Mouse (Mus musculus): ENCODE data around the gene Bex6.
"Not testable (repeated sequence)": the region's sequence is repeated elsewhere in the genome, so short reads cannot be mapped to it uniquely, and the experiment has no call there.

Bex6 gene

GRCm38 (mm10) chr16:32171031-32171731 lies 8.4 kb upstream of the Bex6 start:
- in situ Hi-C loops (cut with MboI, MseI), result loop anchor here (25.0 kb wide), 1 partner anchor 1791 kb away; the partner anchor contains the start of gene Umps

DNA sequence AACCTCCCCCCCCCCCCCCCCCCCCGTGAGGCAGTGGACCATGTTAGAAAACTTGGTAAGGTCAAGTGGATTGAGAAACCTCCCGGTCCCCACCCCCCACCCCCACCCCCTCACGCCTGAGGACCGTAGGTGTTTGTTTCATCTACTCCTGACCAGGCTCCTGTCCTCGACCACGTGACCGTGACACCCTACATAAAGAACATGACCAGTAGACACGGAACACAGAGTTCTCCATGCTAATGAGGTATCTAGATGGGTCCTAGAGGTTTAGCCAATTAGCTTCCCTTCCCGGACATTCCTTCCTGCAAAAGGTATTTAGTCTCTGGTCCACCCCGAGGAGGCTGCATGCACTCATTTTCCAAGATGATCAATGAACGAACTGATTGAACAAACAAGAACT lies 6.2 kb upstream of the Bex6 start:
- in situ Hi-C loops (cut with MboI, MseI), result loop anchor here (25.0 kb wide), 1 partner anchor 1789 kb away; the partner anchor contains the start of gene Umps

DNA sequence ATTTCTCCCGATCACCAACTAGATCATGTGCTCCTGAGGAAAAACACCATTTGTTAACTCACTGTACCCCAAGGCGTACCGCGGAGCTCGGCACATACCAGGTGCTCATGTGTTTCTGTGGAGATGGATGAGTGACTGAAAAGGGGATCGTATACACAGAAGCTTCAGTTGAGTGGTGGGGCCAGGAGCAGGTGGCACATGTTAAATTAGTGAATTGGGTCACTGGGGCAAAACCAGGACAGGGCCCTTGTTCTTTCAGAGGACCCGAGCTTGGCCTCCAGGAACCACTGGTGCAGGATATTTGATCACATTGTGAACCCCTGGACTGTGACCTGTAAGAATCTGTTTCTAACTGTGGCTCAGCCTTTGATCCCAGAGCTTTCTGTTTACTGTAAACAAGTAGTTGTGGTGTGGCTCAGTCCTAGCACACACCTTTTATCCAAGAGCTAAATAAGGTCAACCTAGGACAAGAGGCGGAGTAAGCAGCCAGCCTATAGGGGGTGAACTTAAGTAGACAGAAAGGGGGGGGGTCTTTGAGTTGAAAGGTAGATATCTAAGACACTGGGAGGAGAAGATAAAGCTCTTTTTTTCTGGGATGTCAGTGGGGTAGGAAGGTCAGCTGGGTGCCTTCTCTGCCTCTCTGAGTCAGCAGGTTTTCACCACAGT lies 5.2 kb upstream of the Bex6 start:
- in situ Hi-C loops (cut with MboI, MseI), result loop anchor here (25.0 kb wide), 1 partner anchor 1788 kb away; the partner anchor contains the start of gene Umps

DNA sequence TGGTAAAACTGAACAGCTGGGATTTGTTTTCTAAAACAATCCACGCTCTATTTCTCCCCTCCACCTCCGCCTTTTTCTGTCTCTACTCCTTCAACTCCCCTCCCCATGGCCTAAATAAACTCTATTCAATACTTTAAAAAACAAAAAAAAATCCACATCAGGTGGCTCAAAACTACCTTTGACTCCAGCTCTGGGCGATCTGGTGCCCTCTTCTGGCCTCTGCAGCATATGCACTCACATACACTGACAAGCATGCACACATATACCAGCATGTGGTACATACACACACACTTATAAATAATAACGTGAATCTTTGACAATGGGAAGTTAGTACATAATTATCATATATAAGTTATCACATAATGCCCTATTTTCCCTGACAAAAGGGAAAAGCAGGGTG lies 4.6 kb upstream of the Bex6 start:
- in situ Hi-C loops (cut with MboI, MseI), result no loop called here

DNA sequence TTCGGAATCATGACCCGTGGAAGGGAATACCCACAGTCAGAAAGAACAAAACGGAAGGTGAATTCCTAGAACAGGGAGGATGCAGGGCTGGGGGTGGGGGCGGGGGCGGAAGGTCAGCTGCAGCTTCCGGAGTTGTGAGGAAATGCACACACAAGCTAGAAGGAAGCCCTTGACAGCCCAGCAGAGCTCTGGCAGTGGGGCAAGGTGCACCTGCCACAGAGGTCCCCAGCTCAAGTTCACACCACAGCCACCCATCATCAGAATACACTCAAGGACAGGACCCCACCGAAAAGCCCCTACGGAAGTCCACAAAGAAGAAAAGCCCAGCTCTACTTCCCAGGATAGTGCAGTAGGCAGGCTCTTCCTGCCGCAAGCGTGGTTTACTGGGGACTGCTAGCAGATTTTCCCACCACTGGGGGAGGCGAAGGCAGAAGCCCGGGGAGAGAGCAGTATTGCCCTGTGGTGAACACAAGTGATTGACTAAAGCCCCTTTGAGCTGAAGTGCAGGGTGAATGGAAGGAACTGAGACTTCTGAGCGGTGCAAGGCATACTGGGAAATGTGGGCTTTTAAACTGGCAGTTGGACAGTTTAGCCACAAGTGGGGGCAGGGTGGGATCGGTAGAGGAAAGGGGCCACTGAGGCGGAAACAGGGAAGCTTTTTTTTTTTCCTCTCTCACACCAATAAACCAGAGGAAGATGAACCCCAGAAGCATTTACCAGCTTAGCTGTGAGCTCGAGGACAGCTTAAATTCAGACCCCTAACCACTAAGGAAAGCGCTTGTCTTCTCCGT lies 2.5 kb upstream of the Bex6 start:
- in situ Hi-C loops (cut with MboI, MseI), result no loop called here

GRCm38 (mm10) chr16:32186056-32186455 lies 6.4 kb downstream of the Bex6 start:
- in situ Hi-C loops (cut with MboI, MseI), result no loop called here

DNA sequence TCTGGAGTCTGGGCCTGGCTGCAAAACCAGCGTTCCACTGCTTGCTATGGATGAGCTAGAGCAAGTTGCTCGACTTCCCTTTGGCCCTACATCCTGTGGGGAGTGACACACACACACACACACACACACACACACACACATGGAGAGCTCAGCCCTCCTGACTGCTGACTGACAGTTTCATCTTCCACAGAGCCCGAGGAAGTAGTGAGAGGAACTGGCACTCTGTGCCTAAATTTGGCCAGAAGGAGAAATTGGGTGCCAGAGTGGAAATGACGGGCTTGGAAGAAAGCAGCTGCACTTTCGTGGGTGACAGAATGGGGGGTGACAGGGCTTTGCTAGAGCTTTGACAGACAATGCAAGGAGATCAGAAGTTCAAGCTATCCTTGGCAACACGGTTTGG lies 9.5 kb downstream of the Bex6 start:
- in situ Hi-C loops (cut with MboI, MseI), result no loop called here

DNA sequence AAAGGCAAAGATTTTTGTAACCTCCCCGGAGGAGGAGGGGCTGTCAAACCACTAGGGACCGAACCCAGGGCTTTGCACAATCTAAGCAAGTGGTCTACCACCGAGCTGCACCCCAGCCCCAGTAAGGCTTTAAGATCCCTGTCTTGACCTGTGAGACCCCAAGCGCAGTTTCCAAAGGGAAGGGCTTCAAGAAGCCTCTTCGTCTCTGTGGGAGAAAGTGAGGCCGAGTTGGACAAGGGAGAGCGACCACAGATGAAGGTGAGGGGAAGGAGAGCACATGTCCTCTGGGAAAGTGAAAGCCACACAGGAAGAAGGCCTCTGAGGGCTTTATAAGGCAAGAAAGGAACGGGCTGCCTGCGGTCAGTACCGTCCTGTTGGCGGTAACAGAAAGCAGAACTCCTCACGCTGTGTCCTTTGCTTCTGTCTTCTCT lies 10.4 kb downstream of the Bex6 start:
- in situ Hi-C loops (cut with MboI, MseI), result no loop called here

DNA sequence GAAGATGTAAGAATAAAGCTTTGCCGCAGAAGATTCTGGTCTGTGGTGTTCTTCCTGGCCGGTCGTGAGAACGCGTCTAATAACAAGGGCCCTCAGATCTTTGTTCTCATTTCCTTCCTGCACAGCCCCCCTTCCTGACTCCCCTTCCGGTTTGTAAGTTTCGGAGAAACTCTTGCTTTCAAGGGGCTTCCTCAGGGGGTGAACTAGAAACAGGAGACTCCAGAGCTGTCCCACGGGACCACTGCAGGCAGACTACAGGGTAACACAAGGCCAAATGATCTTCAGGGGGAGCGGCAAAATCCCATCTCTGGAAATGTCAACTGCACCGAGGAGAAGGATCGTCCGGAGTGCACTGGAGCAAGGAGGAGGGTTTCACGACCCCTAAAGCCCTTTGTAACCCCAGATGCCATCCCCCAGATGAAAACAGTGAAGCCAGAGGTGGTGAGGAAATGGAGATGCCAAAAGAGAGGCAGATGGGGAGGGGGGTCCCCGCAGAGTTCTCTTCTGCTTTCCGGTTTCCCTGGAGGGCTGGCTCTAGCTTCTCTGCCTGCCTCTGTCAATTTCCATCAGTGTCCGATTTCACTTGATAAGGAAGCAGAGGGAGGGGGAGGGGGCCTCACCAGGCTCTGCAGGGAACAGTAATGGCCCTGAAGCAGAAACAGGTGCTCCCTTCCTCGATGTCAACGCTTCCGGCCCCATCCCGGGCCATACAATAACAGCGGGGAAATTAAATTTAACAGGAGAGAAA lies 20.8 kb downstream of the Bex6 start:
- in situ Hi-C loops (cut with MboI, MseI), result loop anchor here (5.0 kb wide), 1 partner anchor 88 kb away; no protein-coding TSS in a partner anchor

GRCm38 (mm10) chr16:32201004-32201325 lies 21.3 kb downstream of the Bex6 start:
- in situ Hi-C loops (cut with MboI, MseI), result loop anchor here (5.0 kb wide), 1 partner anchor 89 kb away; no protein-coding TSS in a partner anchor

GRCm38 (mm10) chr16:32202681-32203080 lies 23.1 kb downstream of the Bex6 start:
- in situ Hi-C loops (cut with MboI, MseI), result loop anchor here (5.0 kb wide), 1 partner anchor 90 kb away; no protein-coding TSS in a partner anchor

DNA sequence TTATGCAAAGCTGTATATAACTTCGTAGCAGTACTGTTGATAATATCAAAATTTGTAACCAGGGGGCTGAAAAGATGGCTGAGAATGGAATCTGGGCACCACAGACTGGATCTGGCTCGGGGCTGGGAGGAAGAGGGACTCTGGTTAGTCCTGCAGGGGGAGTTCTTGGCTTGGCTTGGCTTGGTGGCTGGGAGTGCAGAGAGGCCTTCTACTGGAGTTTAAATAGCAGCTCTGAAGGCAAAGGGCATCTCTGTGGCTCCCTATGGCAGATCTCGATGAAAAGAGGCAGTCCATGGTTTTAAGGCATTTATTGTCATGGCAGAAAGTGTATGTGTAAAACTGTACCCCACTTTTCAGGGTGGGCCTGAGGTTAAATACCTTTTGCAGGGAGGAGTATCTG lies 25.3 kb downstream of the Bex6 start:
- in situ Hi-C loops (cut with MboI, MseI), result loop anchor here (5.0 kb wide), 1 partner anchor 93 kb away; no protein-coding TSS in a partner anchor

DNA sequence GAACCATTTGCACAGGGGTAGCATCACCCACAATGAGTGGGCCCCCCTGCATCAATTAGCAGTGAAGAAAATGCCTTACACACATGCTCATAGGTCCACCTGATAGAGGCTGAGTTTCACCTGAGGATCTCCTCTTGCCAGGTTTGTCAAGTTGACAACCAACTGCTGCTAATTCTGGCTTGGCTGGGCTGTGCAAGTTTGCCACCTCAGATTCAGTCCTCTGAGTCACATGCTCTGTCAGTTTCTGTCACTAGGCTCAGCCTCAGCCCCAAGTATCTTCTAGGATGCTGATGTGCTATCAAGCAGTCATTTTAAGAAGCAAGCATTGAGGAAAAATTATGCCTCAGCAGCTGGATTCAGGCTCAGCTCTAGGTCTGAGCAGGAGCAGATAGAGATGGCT lies 34.5 kb downstream of the Bex6 start:
- in situ Hi-C loops (cut with MboI, MseI), result no loop called here

GRCm38 (mm10) chr16:32214804-32215576 lies 35.4 kb downstream of the Bex6 start:
- in situ Hi-C loops (cut with MboI, MseI), result no loop called here

- in situ Hi-C loops (cut with MboI, MseI), result no loop called here
These were observed 42.2 kb downstream of the Bex6 start for GRCm38 (mm10) chr16:32221803-32222202.

- in situ Hi-C loops (cut with MboI, MseI), result no loop called here
These were observed 42.8 kb downstream of the Bex6 start for GRCm38 (mm10) chr16:32222399-32222798.

GRCm38 (mm10) chr16:32232050-32232449 lies 52.4 kb downstream of the Bex6 start:
- in situ Hi-C loops (cut with MboI, MseI), result not testable (repeated sequence)
